Mouse (Mus musculus) liver, embryonic 12.5 days (tissue): ENCODE measurements around the gene Klk6. TPM values are rescaled to one million over a fixed set of nuclear protein-coding genes. Genes with fewer than 3 reads are reported as not detected.

Experiments
- ATAC-seq: fragments of 200-750 bp; cut with Nextera tagmentation; 2 replicates; pipeline ENCODE4 v1.8.0; 2017; ENCODE audit warnings: moderate number of reproducible peaks, mild to moderate bottlenecking, moderate library complexity
- H3K27ac ChIP-seq: fragments of 300-500 bp; sonication (generic); 2 replicates; pipeline ENCODE4 v1.5.1; 2016; ENCODE audit warnings: mild to moderate bottlenecking
- H3K27me3 ChIP-seq: fragments of 300-500 bp; sonication (generic); replicated peaks from 2 replicates; pipeline ENCODE4 v1.6.1; 2016; ENCODE audit warnings: mild to moderate bottlenecking, moderate library complexity
- H3K36me3 ChIP-seq: fragments of 300-500 bp; sonication (generic); 2 replicates; pipeline ENCODE4 v1.6.1; 2016; ENCODE audit warnings: mild to moderate bottlenecking, moderate library complexity
- H3K4me1 ChIP-seq: fragments of 300-500 bp; sonication (generic); 2 replicates; pipeline ENCODE4 v1.6.1; 2016
- H3K4me2 ChIP-seq: fragments of 300-500 bp; sonication (generic); 2 replicates; pipeline ENCODE4 v1.6.1; 2016; ENCODE audit warnings: mild to moderate bottlenecking, moderate library complexity
- H3K4me3 ChIP-seq: fragments of 300-500 bp; sonication (generic); 2 replicates; pipeline ENCODE4 v1.5.1; 2016; ENCODE audit warnings: mild to moderate bottlenecking, moderate library complexity
- H3K9ac ChIP-seq: fragments of 300-500 bp; sonication (generic); 2 replicates; pipeline ENCODE4 v1.6.1; 2016; ENCODE audit warnings: mild to moderate bottlenecking, moderate library complexity
- H3K9me3 ChIP-seq: fragments of 300-500 bp; sonication (generic); replicated peaks from 2 replicates; pipeline ENCODE4 v1.6.1; 2016; ENCODE audit warnings: mild to moderate bottlenecking, moderate library complexity
- WGBS: fragments of 180-500 bp; shearing (Covaris S2); methylation state at CpG from one replicate; pipeline ENCODE4 v1.1.7; 2016; ENCODE audit not compliant: insufficient replicate concordance; 5-methylcytosine and 5-hydroxymethylcytosine counted together
- polyA plus RNA-seq: library from polyadenylated mRNA; unstranded; fragments of >200 nt; fragmentation: Nextera tagmentation; extraction: Ambion mirVana; gene quantifications from 2 replicates; pipeline ENCODE4 v1.2.1, GENCODE M21; 2016

Gene Klk6
- polyA plus RNA-seq, 1 experiment from 2014 or later: not detected

DNA sequence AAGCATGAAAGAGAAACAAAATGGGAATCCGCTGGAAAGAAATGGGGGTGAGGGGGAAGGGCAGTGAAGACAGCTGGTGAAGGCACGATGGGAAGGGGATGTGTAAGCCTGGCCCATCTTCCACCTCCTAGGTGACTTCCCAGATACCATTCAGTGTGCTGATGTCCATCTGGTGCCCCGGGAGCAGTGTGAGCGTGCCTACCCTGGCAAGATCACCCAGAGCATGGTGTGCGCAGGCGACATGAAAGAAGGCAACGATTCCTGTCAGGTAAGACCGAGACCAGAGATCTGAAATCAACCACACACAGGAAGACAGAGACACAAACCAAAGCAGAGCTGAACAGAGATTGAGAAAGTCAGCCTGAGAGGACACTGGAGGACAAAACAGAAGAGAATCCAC is 4.7 kb downstream of the Klk6 start:
- WGBS: 73% methylated on average over 8 of the region's 8 CpGs
- H3K27ac ChIP-seq: no peak overlapping the region
- no peaks in the 10 kb centered on the region for H3K27me3 ChIP-seq
- H3K36me3 ChIP-seq: no peaks in the 10 kb centered on the region
- H3K4me3 ChIP-seq: no peak overlapping the region
- H3K9me3 ChIP-seq: no peaks in the 10 kb centered on the region
- H3K4me1 ChIP-seq: no peaks in the 10 kb centered on the region
- H3K4me2 ChIP-seq: no peak overlapping the region
- ATAC-seq: no peak
- H3K9ac ChIP-seq: no peak overlapping the region

DNA sequence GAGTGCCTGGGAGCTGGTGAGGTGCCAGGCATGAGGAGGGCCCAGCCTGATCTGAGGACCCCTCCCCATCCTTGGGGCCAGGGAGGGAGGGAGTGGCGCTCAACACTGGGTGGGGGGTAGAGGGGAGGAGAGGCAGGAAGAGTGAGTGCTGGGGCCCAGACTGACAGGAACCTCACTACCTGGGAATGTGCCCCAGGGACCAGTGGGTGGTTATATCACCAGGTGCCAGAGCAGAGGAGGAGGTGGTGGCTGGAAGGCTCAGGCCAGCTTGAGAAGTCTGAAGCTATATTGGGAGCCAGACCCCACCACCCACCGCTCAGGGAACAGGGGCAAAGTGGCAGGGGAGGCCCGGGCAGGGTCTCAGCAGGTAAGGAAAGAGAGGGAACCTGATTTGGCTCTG is 17.4 kb downstream of the Klk6 start, which contains the start of gene Klk5:
Gene Klk5 (plus strand): TSS at position 271 of the 400 bp plus-strand sequence.
- Histone ChIP-seq H3K9me3 (no peaks in the 10 kb centered on the region), H3K27ac (no peak within 1 kb of the TSS), H3K27me3 (no peaks in the 10 kb centered on the region), H3K4me1 (no peaks in the 10 kb centered on the region), H3K4me2 (no peak within 1 kb of the TSS), H3K9ac (no peak within 1 kb of the TSS), H3K36me3 (no peaks in the 10 kb centered on the region), H3K4me3 (no peak within 1 kb of the TSS)
- WGBS: 45% methylated on average over 3 of the region's 3 CpGs
- no peak for ATAC-seq

DNA sequence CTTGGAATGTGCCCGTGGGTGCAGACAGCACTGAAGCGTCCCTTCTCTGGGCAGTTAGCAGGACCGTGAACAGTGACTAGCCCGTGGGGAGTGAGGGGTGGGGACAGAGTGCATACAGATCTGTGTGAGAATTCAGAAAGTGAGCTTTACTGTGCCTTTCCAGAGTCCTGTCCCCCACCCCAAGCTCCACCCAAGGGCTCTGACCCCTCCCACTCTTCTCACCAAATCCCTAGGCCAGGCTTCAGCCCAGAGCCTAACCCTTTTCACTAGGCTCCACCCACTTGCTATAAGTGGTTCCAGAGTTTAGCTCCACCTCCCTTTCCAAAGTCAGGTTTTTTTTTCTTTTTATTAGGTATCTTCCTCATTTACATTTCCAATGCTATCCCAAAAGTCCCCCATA is 19.5 kb downstream of the Klk6 start:
- no peak overlapping the region for H3K27ac ChIP-seq
- H3K4me1 ChIP-seq: no peaks in the 10 kb centered on the region
- ATAC-seq: no peak
- no peaks in the 10 kb centered on the region for H3K27me3 ChIP-seq
- no peak overlapping the region for H3K9ac ChIP-seq
- H3K4me2 ChIP-seq: no peak overlapping the region
- no peaks in the 10 kb centered on the region for H3K9me3 ChIP-seq
- H3K36me3 ChIP-seq: no peaks in the 10 kb centered on the region
- H3K4me3 ChIP-seq: no peak overlapping the region
- WGBS: 70% methylated on average over 4 of the region's 4 CpGs

DNA sequence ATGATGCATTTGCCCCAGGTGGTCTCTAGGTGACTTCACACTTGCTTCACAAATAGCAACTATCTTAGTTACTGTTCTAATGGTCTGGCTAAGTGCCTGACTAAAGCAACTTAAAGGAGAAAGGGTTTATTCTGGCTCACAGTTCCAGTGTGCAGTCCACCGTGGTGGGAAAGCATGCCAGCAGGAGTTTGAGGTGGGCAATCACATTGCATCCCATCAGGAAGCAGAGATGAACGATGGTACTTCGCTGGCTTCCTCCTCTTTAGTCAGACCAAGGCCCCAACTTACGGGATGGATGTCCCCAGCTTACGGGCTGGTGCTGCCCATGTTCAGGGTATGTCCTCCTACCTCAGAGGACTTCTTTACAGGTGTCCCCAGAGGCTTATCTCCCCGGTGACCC is 27.3 kb downstream of the Klk6 start:
- H3K4me1 ChIP-seq: no peaks in the 10 kb centered on the region
- ATAC-seq: no peak
- H3K27me3 ChIP-seq: no peaks in the 10 kb centered on the region
- no peak overlapping the region for H3K4me3 ChIP-seq
- no peak overlapping the region for H3K27ac ChIP-seq
- H3K9ac ChIP-seq: no peak overlapping the region
- no peak overlapping the region for H3K4me2 ChIP-seq
- 65% methylated on average over 6 of the region's 6 CpGs for WGBS
- H3K9me3 ChIP-seq: no peaks in the 10 kb centered on the region
- H3K36me3 ChIP-seq: no peaks in the 10 kb centered on the region

DNA sequence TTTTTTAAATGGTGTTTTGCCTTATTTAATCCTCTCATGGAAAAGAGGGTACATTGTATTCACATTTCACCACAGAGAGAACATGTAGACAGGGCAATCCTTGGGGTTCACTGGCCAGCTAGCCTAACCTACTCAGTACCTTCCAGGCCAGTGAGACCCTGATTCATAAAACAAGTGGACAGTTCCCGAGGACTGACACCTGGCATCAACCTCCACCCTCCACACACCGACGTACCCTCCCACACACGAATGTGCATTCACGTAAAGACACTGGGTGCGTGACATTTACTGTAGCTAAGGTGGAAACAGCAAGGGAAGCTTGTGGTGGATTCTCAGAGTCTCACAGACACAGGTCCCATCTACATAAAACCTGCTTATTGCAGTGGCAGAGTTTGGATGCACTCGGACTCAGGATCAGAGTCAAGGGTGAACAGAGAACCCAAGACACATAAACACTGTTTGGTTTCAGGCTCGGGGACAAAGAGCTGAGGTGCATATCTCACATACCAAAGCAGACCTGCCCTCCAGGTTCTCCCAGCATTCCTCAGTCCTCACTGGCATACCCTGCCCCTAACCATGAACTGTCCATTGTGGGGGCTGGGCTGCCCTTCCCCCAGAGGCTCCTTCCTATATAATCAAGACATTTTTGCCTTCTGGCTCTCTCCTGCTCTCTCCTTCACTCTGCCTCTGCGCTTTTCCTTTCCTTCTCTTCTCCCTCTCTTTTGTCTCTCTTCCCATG is 30.5 kb downstream of the Klk6 start:
- Histone ChIP-seq H3K4me3 (no peak overlapping the region), H3K4me2 (no peak overlapping the region), H3K27ac (no peak overlapping the region), H3K36me3 (no peaks in the 10 kb centered on the region), H3K9me3 (no peaks in the 10 kb centered on the region), H3K4me1 (no peaks in the 10 kb centered on the region), H3K9ac (no peak overlapping the region), H3K27me3 (no peaks in the 10 kb centered on the region)
- no peak for ATAC-seq
- 64% methylated on average over 9 of the region's 9 CpGs for WGBS

DNA sequence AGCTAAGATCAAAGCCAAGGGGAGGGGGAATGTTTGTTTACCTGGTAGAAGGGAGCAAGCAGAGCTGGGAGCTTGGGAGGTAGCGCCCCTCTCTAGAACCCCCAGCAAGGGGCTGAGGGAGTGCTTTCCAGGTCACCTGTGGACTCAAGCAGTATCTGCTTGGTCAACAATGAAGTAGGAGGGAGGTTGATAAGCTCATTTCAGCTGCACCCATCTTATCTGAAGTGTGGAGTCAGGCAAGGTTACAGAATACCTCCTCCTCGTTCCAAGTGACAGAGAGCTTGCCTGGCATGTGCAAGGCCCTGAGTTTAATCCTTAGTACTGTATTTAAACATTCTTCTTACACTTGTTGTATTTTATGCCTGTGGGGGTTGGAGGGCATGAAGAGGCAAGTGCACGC is 31.4 kb downstream of the Klk6 start:
- H3K9ac ChIP-seq: no peak overlapping the region
- H3K4me1 ChIP-seq: no peaks in the 10 kb centered on the region
- H3K27ac ChIP-seq: no peak overlapping the region
- H3K9me3 ChIP-seq: no peaks in the 10 kb centered on the region
- no peaks in the 10 kb centered on the region for H3K36me3 ChIP-seq
- no peak for ATAC-seq
- 53% methylated on average over 3 of the region's 3 CpGs for WGBS
- no peak overlapping the region for H3K4me3 ChIP-seq
- H3K4me2 ChIP-seq: no peak overlapping the region
- H3K27me3 ChIP-seq: no peaks in the 10 kb centered on the region

DNA sequence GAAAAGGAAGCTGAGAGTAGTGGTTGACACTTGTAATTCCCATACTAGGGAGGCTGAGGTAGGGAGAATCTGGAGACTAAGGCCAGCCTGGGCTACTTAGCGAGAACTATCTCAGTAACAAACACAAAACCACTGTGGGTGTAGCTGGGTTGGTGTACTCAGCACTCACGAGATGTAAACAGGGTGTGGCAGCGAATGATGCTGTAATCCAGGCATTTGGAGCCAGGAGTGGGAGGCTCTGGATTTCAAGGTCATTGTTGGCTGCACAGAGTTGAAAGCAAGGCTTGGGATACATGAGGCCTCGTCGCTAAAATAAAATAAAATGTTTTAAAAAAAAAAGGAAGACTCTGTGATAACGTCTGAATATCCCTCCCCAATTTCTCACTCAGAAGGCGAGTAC is 32.0 kb downstream of the Klk6 start:
- H3K4me1 ChIP-seq: no peaks in the 10 kb centered on the region
- no peak for ATAC-seq
- H3K4me3 ChIP-seq: no peak overlapping the region
- WGBS: 52% methylated on average over 7 of the region's 7 CpGs
- no peak overlapping the region for H3K9ac ChIP-seq
- H3K36me3 ChIP-seq: no peaks in the 10 kb centered on the region
- H3K27ac ChIP-seq: no peak overlapping the region
- H3K27me3 ChIP-seq: no peaks in the 10 kb centered on the region
- no peak overlapping the region for H3K4me2 ChIP-seq
- H3K9me3 ChIP-seq: no peaks in the 10 kb centered on the region

DNA sequence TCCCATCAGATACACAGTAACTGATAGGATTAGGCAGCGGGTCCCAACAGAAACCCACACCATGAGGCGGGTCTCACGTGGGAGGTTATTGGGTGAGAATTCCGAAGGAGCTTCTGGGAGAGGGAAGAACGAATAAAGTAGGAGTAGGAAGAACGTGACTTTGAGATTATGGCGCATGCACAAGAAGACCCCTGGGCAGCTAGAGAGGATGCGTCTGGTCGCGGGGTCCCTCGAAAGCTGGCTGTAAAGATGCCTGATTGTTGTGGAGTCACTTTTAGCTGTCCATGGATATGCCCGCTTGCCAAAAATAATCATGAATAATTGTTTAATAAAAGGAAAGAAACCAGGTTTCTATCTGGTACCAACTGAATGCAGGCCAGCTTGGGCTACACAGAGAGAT is 33.2 kb downstream of the Klk6 start:
- H3K9ac ChIP-seq: no peak overlapping the region
- no peaks in the 10 kb centered on the region for H3K4me1 ChIP-seq
- H3K4me3 ChIP-seq: no peak overlapping the region
- H3K27me3 ChIP-seq: no peaks in the 10 kb centered on the region
- H3K4me2 ChIP-seq: no peak overlapping the region
- no peak for ATAC-seq
- H3K36me3 ChIP-seq: no peaks in the 10 kb centered on the region
- 82% methylated on average over 12 of the region's 12 CpGs for WGBS
- H3K27ac ChIP-seq: no peak overlapping the region
- H3K9me3 ChIP-seq: no peaks in the 10 kb centered on the region

DNA sequence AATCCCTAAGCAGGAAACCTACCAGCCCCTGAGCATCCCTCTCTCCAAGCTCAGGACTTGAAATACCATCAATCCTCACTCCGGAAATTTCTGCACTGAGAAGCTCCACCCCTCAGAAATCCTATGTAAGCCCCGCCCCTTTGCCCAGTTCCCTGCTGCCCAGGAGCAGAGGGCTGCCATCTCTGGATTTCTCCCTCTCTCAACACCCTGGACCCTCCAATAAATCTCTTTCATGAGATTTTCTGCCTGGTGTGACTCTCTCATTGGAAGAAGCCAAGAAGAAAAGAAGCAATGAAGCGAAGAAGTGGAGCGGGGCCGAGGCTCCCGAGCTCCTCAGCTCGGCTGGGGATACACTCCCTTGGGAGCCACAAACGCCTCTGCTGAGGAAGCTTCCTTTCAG is 36.1 kb downstream of the Klk6 start:
- 71% methylated on average over 8 of the region's 8 CpGs for WGBS
- no peak for ATAC-seq
- Histone ChIP-seq H3K4me2 (no peak overlapping the region), H3K27me3 (no peaks in the 10 kb centered on the region), H3K9me3 (no peaks in the 10 kb centered on the region), H3K9ac (no peak overlapping the region), H3K4me3 (no peak overlapping the region), H3K4me1 (no peaks in the 10 kb centered on the region), H3K36me3 (no peaks in the 10 kb centered on the region), H3K27ac (no peak overlapping the region)

DNA sequence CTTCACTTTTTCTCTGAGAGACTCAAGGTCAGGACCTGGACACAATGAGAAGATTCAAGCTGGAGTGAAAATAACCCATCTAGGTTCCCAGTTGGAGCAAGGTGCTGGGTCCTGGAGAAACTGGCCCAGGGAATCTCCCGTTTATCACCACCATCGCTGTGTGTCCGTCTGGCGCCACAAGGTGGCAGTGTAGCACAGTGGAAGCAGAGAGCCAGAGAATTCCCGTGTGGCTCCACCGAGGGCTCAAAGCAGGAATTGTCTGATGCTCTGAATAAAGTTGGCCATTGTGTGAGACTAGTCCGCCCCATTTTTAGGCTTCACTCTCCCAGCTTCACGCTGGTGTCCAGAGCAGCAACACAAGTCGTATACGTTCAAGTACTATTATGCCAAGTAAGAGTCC is 48.9 kb downstream of the Klk6 start:
- H3K36me3 ChIP-seq: no peaks in the 10 kb centered on the region
- H3K27me3 ChIP-seq: no peaks in the 10 kb centered on the region; the same call in 1 of the 2 replicates
- no peak overlapping the region for H3K27ac ChIP-seq
- no peaks in the 10 kb centered on the region for H3K9me3 ChIP-seq
- no peak for ATAC-seq
- WGBS: 6% methylated on average over 10 of the region's 10 CpGs
- no peak overlapping the region for H3K9ac ChIP-seq
- H3K4me3 ChIP-seq: no peak overlapping the region
- H3K4me1 ChIP-seq: no peaks in the 10 kb centered on the region
- H3K4me2 ChIP-seq: no peak overlapping the region

DNA sequence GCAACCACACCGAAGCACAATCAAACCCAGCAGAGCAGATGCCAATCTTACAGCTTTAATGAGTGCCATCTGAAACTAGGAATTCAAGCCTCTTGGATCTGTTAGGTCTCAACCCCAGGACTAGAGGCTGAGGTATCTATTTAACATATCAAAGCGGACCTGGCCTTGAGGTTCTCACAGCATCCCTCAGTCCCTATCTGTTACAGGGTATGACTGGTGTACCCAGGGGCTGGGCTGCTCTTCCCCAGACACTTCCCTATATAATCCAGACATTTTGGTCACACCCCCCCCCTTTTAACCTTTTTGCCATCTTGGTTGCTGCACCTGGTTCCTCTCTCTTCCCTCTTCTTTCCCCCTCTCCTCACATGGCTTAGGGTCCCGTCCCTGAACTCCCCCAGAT is 49.4 kb downstream of the Klk6 start:
- Histone ChIP-seq H3K9me3 (no peaks in the 10 kb centered on the region), H3K4me2 (no peak overlapping the region), H3K27me3 (no peaks in the 10 kb centered on the region; the same call in 1 of the 2 replicates), H3K27ac (no peak overlapping the region), H3K4me1 (no peaks in the 10 kb centered on the region), H3K36me3 (no peaks in the 10 kb centered on the region), H3K9ac (no peak overlapping the region), H3K4me3 (no peak overlapping the region)
- WGBS: 58% methylated on average over 3 of the region's 3 CpGs
- no peak for ATAC-seq

DNA sequence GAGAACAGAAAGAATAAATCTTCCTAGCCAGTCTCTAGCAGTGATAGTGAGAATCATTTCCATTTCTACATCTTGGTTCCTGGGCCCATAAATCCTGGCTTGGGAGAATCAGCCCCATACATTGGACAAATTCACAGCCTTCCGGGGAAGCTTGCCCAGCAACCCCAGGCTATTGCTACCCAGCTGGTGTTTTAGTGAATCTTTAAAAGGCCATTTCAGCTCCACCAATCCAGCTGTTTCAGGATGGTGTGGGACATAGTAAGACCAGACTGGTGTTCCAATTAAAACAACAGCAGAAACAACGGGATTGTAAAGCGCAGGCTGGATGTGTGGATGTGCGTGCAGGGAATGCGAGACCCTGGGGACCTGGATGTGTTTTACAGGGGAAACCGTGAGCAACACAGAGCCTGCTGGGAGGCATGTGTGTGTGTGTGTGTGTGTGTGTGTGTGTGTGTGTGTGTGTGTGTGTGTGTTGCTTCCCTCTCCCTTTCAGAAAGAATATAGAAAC is 50.6 kb downstream of the Klk6 start:
- Histone ChIP-seq H3K4me2 (no peak overlapping the region), H3K9me3 (no peaks in the 10 kb centered on the region), H3K4me1 (no peaks in the 10 kb centered on the region), H3K36me3 (no peaks in the 10 kb centered on the region), H3K27ac (no peak overlapping the region), H3K9ac (no peak overlapping the region), H3K4me3 (no peak overlapping the region), H3K27me3 (no peaks in the 10 kb centered on the region; the same call in 1 of the 2 replicates)
- WGBS: 73% methylated on average over 6 of the region's 6 CpGs
- no peak for ATAC-seq

DNA sequence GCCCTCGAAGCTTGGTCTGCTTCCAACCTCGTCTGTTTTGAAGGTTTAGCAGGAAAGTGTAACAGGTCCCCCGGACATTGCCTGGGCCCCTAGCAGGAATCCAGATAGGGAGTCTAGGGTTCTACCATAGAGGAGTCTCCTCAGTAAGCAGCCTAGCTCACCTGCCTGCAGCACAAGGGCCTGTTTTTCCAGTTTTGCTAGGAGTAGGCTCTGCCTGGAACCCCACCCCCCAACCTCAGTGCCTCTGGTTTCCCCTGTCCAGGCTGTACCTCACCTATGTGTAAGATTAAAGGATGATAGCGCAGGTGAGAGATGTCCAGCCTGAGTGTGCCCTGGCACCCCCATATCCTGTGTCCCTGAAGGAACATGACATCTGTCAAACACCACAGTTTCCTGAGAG is 52.1 kb downstream of the Klk6 start:
- no peak for ATAC-seq
- no peak overlapping the region for H3K4me3 ChIP-seq
- no peaks in the 10 kb centered on the region for H3K4me1 ChIP-seq
- H3K27me3 ChIP-seq: no peaks in the 10 kb centered on the region; the same call in 1 of the 2 replicates
- H3K9ac ChIP-seq: no peak overlapping the region
- H3K9me3 ChIP-seq: no peaks in the 10 kb centered on the region
- WGBS: 67% methylated on average over 4 of the region's 4 CpGs
- no peak overlapping the region for H3K27ac ChIP-seq
- no peak overlapping the region for H3K4me2 ChIP-seq
- no peaks in the 10 kb centered on the region for H3K36me3 ChIP-seq
